Mouse (Mus musculus) gastrocnemius, adult 2 months (tissue): Measurements from ENCODE around the gene Phactr3. TPM values are rescaled to one million over a fixed set of nuclear protein-coding genes. Genes with fewer than 3 reads are reported as not detected.
"Not testable (repeated sequence)": the region's sequence is repeated elsewhere in the genome, so short reads cannot be mapped to it uniquely, and the experiment has no call there.

ENCODE experiments used
- DNase-seq: peaks from one replicate; pipeline ENCODE4 v3.0.0; 2022
- H3K27ac ChIP-seq: fragments of 200-600 bp; 2 replicates; pipeline ENCODE4 v1.8.1; 2022; ENCODE audit warnings: mild to moderate bottlenecking
- H3K4me3 ChIP-seq: fragments of 200-600 bp; 2 replicates; pipeline ENCODE4 v1.8.1; 2022; ENCODE audit warnings: mild to moderate bottlenecking, moderate library complexity
- CTCF ChIP-seq: fragments of 200-600 bp; IDR thresholded peaks from 2 replicates; pipeline ENCODE4 v1.8.1; 2022; ENCODE audit warnings: antibody characterized with exemption, mild to moderate bottlenecking, moderate library complexity
- intact Hi-C: fragments of 180-260 bp; cut with DNase I; formaldehyde crosslinking; loops from one replicate; pipeline ENCODE4 v1.15.1; 2025
- long read RNA-seq, 2 experiments: library from polyadenylated mRNA; stranded (forward); transcript quantifications; one replicate each; pipeline ENCODE4 v2.0.0; 2021
- total RNA-seq, 2 experiments: library from RNA; stranded (reverse); gene quantifications; 2 replicates each; pipeline ENCODE4 v1.2.3; 2021

The Phactr3 gene
- under 1 TPM in 1 of 2 experiments, not detected in 1; 0.11 TPM for total RNA-seq
- long read RNA-seq, experiment 1, result 0 reads
- long read RNA-seq, experiment 2, result 0 reads

- intact Hi-C loops, result no loop called here
- no peak for TF ChIP-seq CTCF
- Histone ChIP-seq H3K4me3 (peak within 1 kb of the TSS; percentile 60), H3K27ac (no peak within 1 kb of the TSS)
- DNase-seq, result no peak
Measured at GRCm38 (mm10) chr2:178118801-178119560, at the start of gene Phactr3. TSS of gene Phactr3 (plus strand) at chr2:178118975.

GRCm38 (mm10) chr2:178078166-178078717 lies 40.5 kb upstream of the Phactr3 start, which contains the start of gene Zfp931:
TSS of gene Zfp931 (minus strand) at chr2:178078476.
- Histone ChIP-seq H3K27ac (peak within 1 kb of the TSS; percentile 78), H3K4me3 (peak within 1 kb of the TSS; percentile 80)
- DNase-seq, intact Hi-C loops: not testable (repeated sequence)

DNA sequence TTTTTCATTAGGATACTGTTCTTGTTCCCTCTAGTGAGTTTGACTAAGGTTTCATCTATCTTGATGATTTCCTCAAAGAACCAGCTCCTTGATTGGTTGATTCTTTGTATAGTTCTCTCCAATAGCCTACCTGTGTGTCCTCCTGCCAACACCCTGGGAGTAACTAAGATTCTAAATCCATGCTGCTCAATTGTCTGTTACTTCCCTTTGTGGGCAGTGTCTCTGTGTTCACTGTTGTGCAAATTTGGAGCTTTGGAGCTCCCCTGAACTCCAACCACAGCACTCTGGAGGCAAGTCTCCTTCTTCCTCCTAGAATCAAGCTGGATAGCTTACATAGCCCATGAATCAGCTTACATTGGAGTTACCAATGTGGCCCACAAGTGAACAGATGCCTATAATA lies 29.2 kb upstream of the Phactr3 start:
- no peak for DNase-seq
- intact Hi-C loops, result no loop called here
- Histone ChIP-seq H3K4me3 (no peak overlapping the region), H3K27ac (no peak overlapping the region)
- TF ChIP-seq CTCF, result no peak

- intact Hi-C loops, result no loop called here
- no peak overlapping the region for H3K27ac ChIP-seq
- H3K4me3 ChIP-seq, result no peak overlapping the region
- DNase-seq, result peak; percentile 48
- TF ChIP-seq CTCF, result peak; percentile 70
Measured at GRCm38 (mm10) chr2:178098021-178098420, 20.8 kb upstream of the Phactr3 start.

DNA sequence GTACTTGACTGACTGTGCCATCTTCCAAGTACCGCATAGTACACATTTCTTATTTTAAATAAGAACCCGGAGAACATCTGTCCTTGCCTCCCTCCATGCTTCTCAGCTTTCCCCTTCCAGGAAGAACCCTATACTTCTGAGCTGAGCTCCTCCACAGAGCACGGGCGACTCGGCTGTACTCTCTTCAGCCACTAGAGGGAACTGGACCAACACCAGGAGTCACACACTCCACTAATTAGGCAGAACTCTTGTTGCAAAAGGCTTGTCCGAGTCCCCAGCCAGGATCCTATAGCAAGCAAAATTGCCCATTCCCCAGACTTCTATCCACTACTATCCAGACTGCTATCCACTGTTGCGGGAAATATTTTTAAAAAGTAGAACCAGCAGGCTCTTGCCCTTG lies 16.8 kb upstream of the Phactr3 start:
- no peak overlapping the region for H3K4me3 ChIP-seq
- peak; percentile 36 for DNase-seq
- peak; percentile 57 for TF ChIP-seq CTCF
- H3K27ac ChIP-seq, result no peak overlapping the region
- intact Hi-C loops, result no loop called here

- peak; percentile 51 for DNase-seq
- no peak overlapping the region for H3K27ac ChIP-seq
- intact Hi-C loops, result no loop called here
- TF ChIP-seq CTCF, result peak; percentile 62
- H3K4me3 ChIP-seq, result no peak overlapping the region
Measured at GRCm38 (mm10) chr2:178117946-178118345, 829 bp upstream of the Phactr3 start.

GRCm38 (mm10) chr2:178119561-178120355 lies 983 bp downstream of the Phactr3 start:
- intact Hi-C loops, result no loop called here
- no peak for DNase-seq
- no peak for TF ChIP-seq CTCF
- no peak overlapping the region for H3K27ac ChIP-seq
- no peak overlapping the region for H3K4me3 ChIP-seq

GRCm38 (mm10) chr2:178120356-178120645 lies 1.5 kb downstream of the Phactr3 start:
- intact Hi-C loops, result no loop called here
- DNase-seq, result no peak
- TF ChIP-seq CTCF, result no peak
- H3K4me3 ChIP-seq, result no peak overlapping the region
- H3K27ac ChIP-seq, result no peak overlapping the region

DNA sequence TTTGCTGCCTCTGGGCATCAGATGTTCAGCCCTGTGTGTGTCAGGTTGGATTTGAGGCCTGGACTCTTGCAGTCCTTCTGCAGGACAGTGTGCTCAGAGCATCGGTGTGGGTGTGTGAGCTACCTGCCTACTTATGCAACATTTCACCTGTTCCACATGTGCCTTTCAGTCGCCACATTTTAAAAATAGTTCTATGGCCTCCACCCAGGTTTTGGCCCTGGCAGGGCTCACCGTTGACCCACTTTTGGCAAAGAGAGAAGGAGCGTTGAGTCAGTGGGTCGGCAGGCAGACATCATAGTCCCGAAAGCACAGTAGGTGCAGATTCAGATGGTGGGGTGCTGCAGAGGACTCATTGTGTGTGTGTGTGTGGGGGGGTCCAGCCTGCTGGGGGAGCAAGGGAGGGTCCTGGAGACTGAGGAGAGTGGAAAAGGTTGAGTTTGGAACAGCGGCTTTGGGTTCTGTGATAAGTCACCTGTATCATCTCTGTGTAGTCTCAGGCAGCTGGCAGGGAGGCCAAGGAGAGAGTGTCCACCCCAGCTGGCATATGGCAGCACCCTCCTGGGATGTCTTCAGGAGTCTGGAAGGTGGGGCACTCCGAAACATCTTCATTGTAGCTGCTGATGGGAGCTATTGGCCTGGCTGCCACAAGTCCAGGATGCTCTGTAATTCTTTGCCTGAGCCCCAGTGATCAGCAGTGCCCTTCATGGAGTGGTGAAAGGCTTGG lies 2.0 kb downstream of the Phactr3 start:
- DNase-seq, result no peak
- H3K4me3 ChIP-seq, result no peak overlapping the region
- TF ChIP-seq CTCF, result no peak
- H3K27ac ChIP-seq, result no peak overlapping the region
- intact Hi-C loops, result no loop called here

GRCm38 (mm10) chr2:178121375-178121688 lies 2.6 kb downstream of the Phactr3 start:
- no peak for TF ChIP-seq CTCF
- DNase-seq, result no peak
- intact Hi-C loops, result no loop called here
- Histone ChIP-seq H3K27ac (no peak overlapping the region), H3K4me3 (no peak overlapping the region)

DNA sequence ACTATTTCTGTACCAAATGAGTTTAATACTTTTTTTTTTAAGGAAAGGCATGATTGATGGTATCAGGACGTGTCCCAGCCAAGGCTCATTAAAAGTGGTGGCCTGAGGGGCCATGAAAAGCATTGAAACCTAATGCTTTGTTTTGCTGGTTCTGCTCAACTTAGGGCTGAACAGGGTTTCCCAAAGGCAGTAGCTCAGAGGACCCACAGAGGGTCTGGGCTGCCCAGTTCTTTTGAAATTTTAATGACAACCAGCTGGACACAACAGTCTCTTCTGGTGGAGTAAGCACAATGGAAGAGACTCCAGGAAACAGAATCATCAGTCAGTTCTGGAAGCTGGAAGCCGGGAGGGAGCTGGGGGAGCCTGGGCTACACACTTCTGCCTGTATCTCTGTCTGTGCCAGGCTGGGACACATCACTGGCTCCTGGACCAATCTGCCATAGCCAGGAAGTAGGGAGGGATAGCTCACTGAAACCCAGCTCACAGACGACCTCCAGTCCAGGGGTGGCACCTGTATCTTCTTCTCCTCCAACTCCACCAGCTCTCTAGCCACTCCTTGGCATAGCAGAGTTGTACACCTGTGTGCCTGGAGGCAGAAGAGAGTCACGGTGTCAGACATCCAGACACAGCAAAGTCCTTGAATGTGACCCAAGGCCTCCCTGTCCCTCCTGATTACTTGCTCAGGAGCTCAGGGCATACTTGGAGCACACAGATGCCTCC lies 3.3 kb downstream of the Phactr3 start:
- intact Hi-C loops, result no loop called here
- no peak for DNase-seq
- H3K27ac ChIP-seq, result no peak overlapping the region
- H3K4me3 ChIP-seq, result no peak overlapping the region
- TF ChIP-seq CTCF, result no peak

- DNase-seq, result no peak
- intact Hi-C loops, result no loop called here
- H3K27ac ChIP-seq, result no peak overlapping the region
- no peak for TF ChIP-seq CTCF
- H3K4me3 ChIP-seq, result no peak overlapping the region
Measured at GRCm38 (mm10) chr2:178123466-178123865, 4.7 kb downstream of the Phactr3 start.
